Mouse (Mus musculus): Measurements from ENCODE around the gene Ptbp2. TPM values are rescaled to one million over a fixed set of nuclear protein-coding genes. Genes with fewer than 3 reads are reported as not detected.

Gene Ptbp2
- 92.7 and 108 TPM in 2 replicates for total RNA-seq (2023)

DNA sequence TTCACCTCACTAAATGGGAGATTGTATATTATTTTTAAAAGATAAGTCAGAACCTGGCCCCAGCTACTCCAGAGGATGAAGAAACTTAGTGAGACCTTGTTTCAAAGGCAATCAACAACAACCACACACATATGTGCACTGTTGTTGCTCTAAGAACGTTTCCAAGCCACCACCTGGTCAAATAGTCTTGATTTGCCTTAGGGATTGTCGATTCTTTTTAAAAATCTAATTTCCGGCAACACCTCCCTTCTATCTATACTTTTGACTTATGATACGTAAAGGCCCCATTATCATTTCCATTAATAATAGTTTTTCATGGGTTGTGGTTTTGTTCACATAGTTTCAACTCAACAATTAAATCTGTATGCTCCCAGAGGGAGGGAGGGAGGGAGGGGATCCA is at the start of gene Ptbp2:
Gene Ptbp2 (minus strand): TSS at position 101 of the 400 bp plus-strand sequence.

